Mouse (Mus musculus): Measurements from ENCODE around the gene Rpusd3. TPM values are rescaled to one million over a fixed set of nuclear protein-coding genes. Genes with fewer than 3 reads are reported as not detected.
A peak's percentile ranks its signal among the peaks of the same experiment; 100 is the strongest.

Gene Rpusd3
- polyA plus RNA-seq, 1 experiment, result 11.7 TPM

DNA sequence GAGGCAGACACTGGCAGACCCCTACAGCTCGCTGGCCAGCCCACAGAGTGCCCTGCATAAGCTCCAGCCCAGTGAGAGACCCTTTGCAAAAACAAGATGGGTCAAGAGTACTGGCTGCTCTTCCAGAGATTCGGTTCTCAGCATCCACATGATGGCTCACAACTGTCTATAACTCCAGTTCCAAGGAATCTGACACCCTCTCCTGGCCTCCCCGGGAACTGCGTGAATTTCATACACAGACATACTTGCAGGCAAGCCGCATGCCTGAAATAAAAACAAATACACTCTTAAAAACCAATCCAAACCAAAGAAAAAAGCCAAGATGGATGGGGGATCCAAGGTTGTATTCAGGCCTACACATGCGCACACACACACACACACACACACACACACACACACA, 23.6 kb downstream of the Rpusd3 start:
- TF ChIP-seq MAX (IDR thresholded peaks at IDR 0.05; ENCODE audit: low read depth) (no peak), USF1 (IDR thresholded peaks at IDR 0.05; ENCODE audit: low read depth) (no peak), SRF (IDR thresholded peaks at IDR 0.05; ENCODE audit: control insufficient read depth, insufficient read length, low read depth) (no peak), CEBPB (IDR thresholded peaks at IDR 0.05; ENCODE audit: insufficient read depth, poor library complexity, severe bottlenecking) (no peak), POLR2A (IDR thresholded peaks at IDR 0.05; ENCODE audit: insufficient read length, low read depth) (no peak), TCF3 (IDR thresholded peaks at IDR 0.05; ENCODE audit: insufficient read length, low read depth) (no peak), MYOD1 (IDR thresholded peaks at IDR 0.05; ENCODE audit: control insufficient read depth in 1 of 3, insufficient read length in 2 of 3, low read depth in 2 of 3) (no peak), POLR2AphosphoS2 (IDR thresholded peaks at IDR 0.05; ENCODE audit: insufficient read length, low read depth) (no peak), MYOG (IDR thresholded peaks at IDR 0.05; ENCODE audit: control insufficient read depth in 1 of 3, insufficient read depth in 1 of 3, insufficient read length in 2 of 3, low read depth in 2 of 3) (no peak), E2F4 (IDR thresholded peaks at IDR 0.05; ENCODE audit: insufficient read depth) (no peak), TCF12 (IDR thresholded peaks at IDR 0.05; ENCODE audit: insufficient read depth, poor library complexity, severe bottlenecking) (no peak), REST (IDR thresholded peaks at IDR 0.05; ENCODE audit: insufficient read depth, insufficient read length) (no peak)
- Histone ChIP-seq H3K79me2 (ENCODE audit: control insufficient read depth, insufficient read depth) (no peaks in the 10 kb centered on the region), H3K36me3 (ENCODE audit: control insufficient read depth, insufficient read depth) (peaks cover 16% of the 10 kb centered on the region), H3K4me2 (ENCODE audit: low read depth) (no peak overlapping the region), H3K4me3 (no peak overlapping the region), H3ac (ENCODE audit: control insufficient read depth, insufficient read length) (no peak overlapping the region), H3K27me3 (ENCODE audit: control insufficient read depth, insufficient read depth, insufficient read length) (no peaks in the 10 kb centered on the region)

DNA sequence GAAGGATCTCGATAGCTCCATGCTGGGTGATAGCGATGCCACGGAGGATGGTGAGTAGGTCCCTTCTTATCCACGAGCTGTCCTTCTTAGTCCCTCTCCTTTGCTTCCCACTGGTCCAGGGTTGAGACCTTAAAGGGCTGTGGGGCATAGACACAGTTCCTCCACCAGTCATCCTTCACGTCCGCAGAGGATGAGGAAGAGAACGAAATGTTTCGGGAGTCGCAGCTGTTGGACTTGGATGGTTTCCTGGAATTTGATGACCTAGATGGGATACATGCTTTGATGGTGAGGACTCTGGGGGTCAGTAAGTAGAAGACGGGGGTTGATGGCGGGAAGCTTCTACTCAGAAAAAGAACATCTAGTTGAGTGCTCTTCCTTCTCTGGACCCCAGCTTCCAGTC, 24.3 kb downstream of the Rpusd3 start:
- Histone ChIP-seq H3K79me2 (ENCODE audit: control insufficient read depth, insufficient read depth) (no peaks in the 10 kb centered on the region), H3K4me2 (ENCODE audit: low read depth) (no peak overlapping the region), H3ac (ENCODE audit: control insufficient read depth, insufficient read length) (no peak overlapping the region), H3K27me3 (ENCODE audit: control insufficient read depth, insufficient read depth, insufficient read length) (no peaks in the 10 kb centered on the region), H3K4me3 (no peak overlapping the region), H3K36me3 (ENCODE audit: control insufficient read depth, insufficient read depth) (peaks cover 23% of the 10 kb centered on the region)
- no peak for TF ChIP-seq SRF (IDR thresholded peaks at IDR 0.05; ENCODE audit: control insufficient read depth, insufficient read length, low read depth)
- TF ChIP-seq TCF12 (IDR thresholded peaks at IDR 0.05; ENCODE audit: insufficient read depth, poor library complexity, severe bottlenecking), result no peak
- TF ChIP-seq CEBPB (IDR thresholded peaks at IDR 0.05; ENCODE audit: insufficient read depth, poor library complexity, severe bottlenecking), result no peak
- no peak for TF ChIP-seq REST (IDR thresholded peaks at IDR 0.05; ENCODE audit: insufficient read depth, insufficient read length)
- no peak for TF ChIP-seq MAX (IDR thresholded peaks at IDR 0.05; ENCODE audit: low read depth)
- no peak for TF ChIP-seq POLR2A (IDR thresholded peaks at IDR 0.05; ENCODE audit: insufficient read length, low read depth)
- TF ChIP-seq E2F4 (IDR thresholded peaks at IDR 0.05; ENCODE audit: insufficient read depth), result no peak
- no peak for TF ChIP-seq MYOG (IDR thresholded peaks at IDR 0.05; ENCODE audit: control insufficient read depth in 1 of 3, insufficient read depth in 1 of 3, insufficient read length in 2 of 3, low read depth in 2 of 3)
- no peak for TF ChIP-seq MYOD1 (IDR thresholded peaks at IDR 0.05; ENCODE audit: control insufficient read depth in 1 of 3, insufficient read length in 2 of 3, low read depth in 2 of 3)
- TF ChIP-seq TCF3 (IDR thresholded peaks at IDR 0.05; ENCODE audit: insufficient read length, low read depth), result no peak
- no peak for TF ChIP-seq POLR2AphosphoS2 (IDR thresholded peaks at IDR 0.05; ENCODE audit: insufficient read length, low read depth)
- TF ChIP-seq USF1 (IDR thresholded peaks at IDR 0.05; ENCODE audit: low read depth), result no peak

DNA sequence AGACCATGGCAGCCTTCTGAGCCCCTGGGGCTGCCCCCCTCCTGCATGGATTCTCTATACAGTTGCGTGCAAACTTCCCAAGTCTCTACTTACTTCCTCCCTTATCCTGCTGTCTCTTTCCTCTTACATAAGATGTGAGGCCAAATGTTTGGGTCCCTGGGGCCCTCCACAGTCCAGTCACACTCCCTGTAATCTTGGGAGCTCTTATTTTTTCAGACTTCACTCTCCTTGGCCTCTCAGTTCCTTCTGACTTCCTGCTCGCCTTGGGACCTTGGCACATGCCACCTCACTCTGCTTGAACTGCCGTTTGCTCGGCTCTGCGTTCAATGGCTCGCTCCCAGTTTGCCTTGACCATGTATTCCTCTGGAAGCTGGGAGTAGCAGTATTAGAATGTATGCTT, 25.2 kb downstream of the Rpusd3 start:
- no peaks in the 10 kb centered on the region for H3K27me3 ChIP-seq (ENCODE audit: control insufficient read depth, insufficient read depth, insufficient read length)
- no peak overlapping the region for H3ac ChIP-seq (ENCODE audit: control insufficient read depth, insufficient read length)
- H3K79me2 ChIP-seq (ENCODE audit: control insufficient read depth, insufficient read depth), result no peaks in the 10 kb centered on the region
- no peak overlapping the region for H3K4me2 ChIP-seq (ENCODE audit: low read depth)
- H3K4me3 ChIP-seq, result no peak overlapping the region
- TF ChIP-seq REST (IDR thresholded peaks at IDR 0.05; ENCODE audit: insufficient read depth, insufficient read length) (no peak), TCF12 (IDR thresholded peaks at IDR 0.05; ENCODE audit: insufficient read depth, poor library complexity, severe bottlenecking) (no peak), POLR2A (IDR thresholded peaks at IDR 0.05; ENCODE audit: insufficient read length, low read depth) (no peak), POLR2AphosphoS2 (IDR thresholded peaks at IDR 0.05; ENCODE audit: insufficient read length, low read depth) (no peak), CEBPB (IDR thresholded peaks at IDR 0.05; ENCODE audit: insufficient read depth, poor library complexity, severe bottlenecking) (no peak), MAX (IDR thresholded peaks at IDR 0.05; ENCODE audit: low read depth) (no peak), MYOG (IDR thresholded peaks at IDR 0.05; ENCODE audit: control insufficient read depth in 1 of 3, insufficient read depth in 1 of 3, insufficient read length in 2 of 3, low read depth in 2 of 3) (no peak), TCF3 (IDR thresholded peaks at IDR 0.05; ENCODE audit: insufficient read length, low read depth) (no peak)
- peaks cover 27% of the 10 kb centered on the region for H3K36me3 ChIP-seq (ENCODE audit: control insufficient read depth, insufficient read depth)

DNA sequence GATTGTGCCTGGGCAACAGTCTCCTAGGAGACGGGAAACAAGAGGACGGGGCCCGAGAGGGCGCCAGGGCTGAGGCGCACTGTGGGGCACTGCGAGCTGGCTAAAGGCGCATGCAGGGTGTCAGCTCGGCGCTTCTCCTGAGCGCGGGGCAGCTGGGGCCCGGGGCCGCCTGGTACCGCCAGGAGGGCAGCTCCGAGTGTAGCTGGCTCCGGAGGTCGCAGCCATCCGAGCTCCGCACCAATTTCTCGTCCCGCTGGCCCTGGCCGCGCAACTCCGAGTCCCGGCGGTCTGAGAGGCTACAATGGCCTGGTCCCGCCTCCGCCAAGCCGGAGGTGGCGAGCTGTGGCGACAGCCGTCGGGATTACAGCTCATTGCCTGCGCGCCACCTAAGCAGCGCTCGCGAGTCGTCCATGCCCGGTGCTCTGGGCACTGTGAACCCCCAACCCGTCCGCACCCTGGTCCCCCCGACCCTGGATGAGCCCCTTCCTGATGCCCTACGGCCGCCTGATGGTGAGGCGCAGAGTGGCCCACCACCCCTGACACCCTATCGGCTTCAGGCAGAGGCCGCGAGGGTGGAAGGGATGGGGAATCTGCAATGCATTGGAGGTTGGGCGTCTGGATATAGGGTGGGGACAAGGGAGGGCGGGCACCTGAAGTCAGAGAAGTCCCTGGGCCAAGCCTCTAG, 26.6 kb downstream of the Rpusd3 start:
- no peak overlapping the region for H3K4me3 ChIP-seq
- peaks cover 22% of the 10 kb centered on the region for H3K36me3 ChIP-seq (ENCODE audit: control insufficient read depth, insufficient read depth)
- H3K27me3 ChIP-seq (ENCODE audit: control insufficient read depth, insufficient read depth, insufficient read length), result no peaks in the 10 kb centered on the region
- no peaks in the 10 kb centered on the region for H3K79me2 ChIP-seq (ENCODE audit: control insufficient read depth, insufficient read depth)
- no peak for TF ChIP-seq E2F4 (IDR thresholded peaks at IDR 0.05; ENCODE audit: insufficient read depth)
- peak; percentile 61 for TF ChIP-seq POLR2AphosphoS2 (IDR thresholded peaks at IDR 0.05; ENCODE audit: insufficient read length, low read depth)
- H3ac ChIP-seq (ENCODE audit: control insufficient read depth, insufficient read length), result no peak overlapping the region
- no peak overlapping the region for H3K4me2 ChIP-seq (ENCODE audit: low read depth)

DNA sequence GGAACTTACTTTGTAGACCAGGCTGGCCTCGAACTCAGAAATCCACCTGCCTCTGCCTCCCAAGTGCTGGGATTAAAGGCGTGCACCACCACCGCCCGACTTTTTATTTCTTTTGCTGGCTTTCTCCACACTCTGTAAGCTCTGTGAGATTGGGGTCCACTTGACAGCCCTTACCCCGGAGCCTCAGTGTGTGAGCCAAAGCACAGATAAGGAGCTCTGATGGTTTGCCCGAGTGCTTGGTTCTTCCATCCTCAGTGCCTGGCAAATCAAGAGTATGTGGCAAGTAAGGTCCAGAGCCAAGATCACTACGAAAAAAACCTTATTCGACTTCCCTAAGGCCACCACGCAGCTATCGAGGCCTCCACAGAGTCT, 27.1 kb downstream of the Rpusd3 start:
- Histone ChIP-seq H3ac (ENCODE audit: control insufficient read depth, insufficient read length) (no peak overlapping the region), H3K27me3 (ENCODE audit: control insufficient read depth, insufficient read depth, insufficient read length) (no peaks in the 10 kb centered on the region), H3K36me3 (ENCODE audit: control insufficient read depth, insufficient read depth) (peaks cover 27% of the 10 kb centered on the region), H3K4me2 (ENCODE audit: low read depth) (no peak overlapping the region), H3K79me2 (ENCODE audit: control insufficient read depth, insufficient read depth) (no peaks in the 10 kb centered on the region), H3K4me3 (no peak overlapping the region)
- no peak for TF ChIP-seq MYOD1 (IDR thresholded peaks at IDR 0.05; ENCODE audit: control insufficient read depth in 1 of 3, insufficient read length in 2 of 3, low read depth in 2 of 3)
- TF ChIP-seq POLR2A (IDR thresholded peaks at IDR 0.05; ENCODE audit: insufficient read length, low read depth), result no peak
- no peak for TF ChIP-seq REST (IDR thresholded peaks at IDR 0.05; ENCODE audit: insufficient read depth, insufficient read length)
- no peak for TF ChIP-seq SRF (IDR thresholded peaks at IDR 0.05; ENCODE audit: control insufficient read depth, insufficient read length, low read depth)
- TF ChIP-seq USF1 (IDR thresholded peaks at IDR 0.05; ENCODE audit: low read depth), result no peak
- no peak for TF ChIP-seq CEBPB (IDR thresholded peaks at IDR 0.05; ENCODE audit: insufficient read depth, poor library complexity, severe bottlenecking)
- TF ChIP-seq MYOG (IDR thresholded peaks at IDR 0.05; ENCODE audit: control insufficient read depth in 1 of 3, insufficient read depth in 1 of 3, insufficient read length in 2 of 3, low read depth in 2 of 3), result no peak
- TF ChIP-seq TCF12 (IDR thresholded peaks at IDR 0.05; ENCODE audit: insufficient read depth, poor library complexity, severe bottlenecking), result no peak
- no peak for TF ChIP-seq POLR2AphosphoS2 (IDR thresholded peaks at IDR 0.05; ENCODE audit: insufficient read length, low read depth)
- no peak for TF ChIP-seq TCF3 (IDR thresholded peaks at IDR 0.05; ENCODE audit: insufficient read length, low read depth)
- TF ChIP-seq E2F4 (IDR thresholded peaks at IDR 0.05; ENCODE audit: insufficient read depth), result no peak
- TF ChIP-seq MAX (IDR thresholded peaks at IDR 0.05; ENCODE audit: low read depth), result no peak

Data from myocyte (in vitro differentiated cells).